In the genomic region with DNA sequence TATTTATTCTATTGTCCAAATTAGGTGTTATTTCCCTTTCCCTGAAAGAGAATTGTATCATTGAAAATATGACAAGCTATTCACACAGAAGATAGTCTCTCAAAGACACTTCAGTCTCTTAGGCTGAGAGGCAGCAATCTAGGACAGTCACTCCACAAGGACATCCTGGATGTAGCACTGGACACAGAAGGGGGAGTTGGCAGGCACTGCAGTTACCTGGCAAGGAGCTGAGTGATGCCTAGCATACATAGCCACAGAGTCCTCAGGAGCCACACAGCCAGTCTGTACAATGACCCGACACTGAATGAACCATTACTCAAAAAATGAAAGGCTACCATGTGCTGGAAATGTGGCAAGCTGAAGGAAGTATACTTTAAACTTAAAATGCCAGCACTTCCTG, we compare ENCODE assay signal across 27 mouse cellular contexts. TPM values are rescaled to one million over a fixed set of nuclear protein-coding genes. Genes with fewer than 3 reads are reported as not detected.
DNase-seq lines count a peak whose midpoint lies in the region; ATAC-seq lines count a peak whose summit lies in the region.
"Had no signal": no experiment of that assay in that cellular context is flagged by ENCODE, and none has a peak within 500 bp of the region (broad histone marks: within the 10 kb centered on the region; RNA-seq: fewer than 3 reads in every experiment).

No protein-coding gene starts in this region.

- no peak overlapping the region for H3K9ac ChIP-seq in forebrain, embryonic 15.5 days (replicated peaks)
- H3K9ac ChIP-seq: forebrain, embryonic 13.5 days; forebrain, postnatal 0 days; heart, embryonic 12.5 days; heart, embryonic 15.5 days; hindbrain, embryonic 13.5 days; intestine, embryonic 15.5 days had no signal

- H3K36me3 ChIP-seq in embryonic facial prominence, embryonic 10.5 days (replicated peaks) = peaks cover 97% of the 10 kb centered on the region
- H3K36me3 ChIP-seq in forebrain, embryonic 15.5 days = peaks cover 82% of the 10 kb centered on the region

- peak; percentile 61 for DNase-seq in brain, adult 2 months (ENCODE audit: low read depth, low spot score)
- DNase-seq in cerebellum, adult 11-12 months = peak; percentile 36
- DNase-seq in cerebellum, adult 9-10 months = peak; percentile 51
- peak; percentile 82 to 85 for DNase-seq in cerebellum, postnatal 14 days
- DNase-seq in embryonic facial prominence, embryonic 10.5 days (ENCODE audit: low spot score) = no peak
- no peak for DNase-seq in frontal cortex, postnatal 25 days (ENCODE audit: low spot score in 2 of 2)
- no peak for DNase-seq in thymus, postnatal 14 days
- DNase-seq: adrenal gland, postnatal 10 days; adrenal gland, postnatal 36 days; embryo, embryonic 11 days; forebrain, postnatal 0 days; gastrocnemius, postnatal 25 days; heart, adult 18-20 months; heart, postnatal 10 days; heart, postnatal 36 days; kidney, adult 11 months; kidney, adult 8-10 months had no signal

- no peaks in the 10 kb centered on the region for H3K9me3 ChIP-seq in embryonic facial prominence, embryonic 10.5 days
- H3K9me3 ChIP-seq in forebrain, embryonic 15.5 days = no peaks in the 10 kb centered on the region
- H3K9me3 ChIP-seq: forebrain, embryonic 10.5 days; forebrain, embryonic 13.5 days; heart, embryonic 12.5 days; heart, embryonic 15.5 days; hindbrain, embryonic 10.5 days; hindbrain, embryonic 13.5 days; intestine, embryonic 15.5 days had no signal

- no peak overlapping the region for H3K27ac ChIP-seq in embryonic facial prominence, embryonic 10.5 days (replicated peaks)
- H3K27ac ChIP-seq in forebrain, embryonic 15.5 days (replicated peaks) = no peak overlapping the region
- H3K27ac ChIP-seq: forebrain, embryonic 10.5 days; forebrain, embryonic 13.5 days; heart, embryonic 15.5 days; hindbrain, embryonic 10.5 days; hindbrain, embryonic 13.5 days; intestine, embryonic 15.5 days had no signal

- 93% methylated on average over 1 of the region's 1 CpGs for WGBS in embryonic facial prominence, embryonic 10.5 days
- WGBS in forebrain, embryonic 15.5 days = 96% methylated on average over 1 of the region's 1 CpGs

- H3K4me3 ChIP-seq in embryonic facial prominence, embryonic 10.5 days = no peak overlapping the region
- H3K4me3 ChIP-seq in forebrain, embryonic 15.5 days = no peak overlapping the region
- H3K4me3 ChIP-seq: forebrain, embryonic 10.5 days; forebrain, embryonic 13.5 days; heart, embryonic 12.5 days; heart, embryonic 15.5 days; hindbrain, embryonic 10.5 days; hindbrain, embryonic 13.5 days; intestine, embryonic 15.5 days had no signal

- H3K27me3 ChIP-seq in embryonic facial prominence, embryonic 10.5 days (replicated peaks; ENCODE audit: low read depth, poor library complexity, severe bottlenecking) = no peaks in the 10 kb centered on the region
- H3K27me3 ChIP-seq in forebrain, embryonic 15.5 days = no peaks in the 10 kb centered on the region
- H3K27me3 ChIP-seq: forebrain, embryonic 13.5 days; heart, embryonic 12.5 days; heart, embryonic 15.5 days; hindbrain, embryonic 13.5 days; intestine, embryonic 15.5 days had no signal

- no peak overlapping the region for H3K4me2 ChIP-seq in forebrain, embryonic 15.5 days (replicated peaks)
- H3K4me2 ChIP-seq: forebrain, embryonic 13.5 days; heart, embryonic 12.5 days; heart, embryonic 15.5 days; hindbrain, embryonic 13.5 days; intestine, embryonic 15.5 days had no signal

- H3K4me1 ChIP-seq in embryonic facial prominence, embryonic 10.5 days = no peaks in the 10 kb centered on the region
- no peaks in the 10 kb centered on the region for H3K4me1 ChIP-seq in forebrain, embryonic 15.5 days
- H3K4me1 ChIP-seq: forebrain, embryonic 10.5 days; forebrain, embryonic 13.5 days; heart, embryonic 12.5 days; heart, embryonic 15.5 days; hindbrain, embryonic 10.5 days; hindbrain, embryonic 13.5 days; intestine, embryonic 15.5 days had no signal

- no peak for ATAC-seq in forebrain, embryonic 15.5 days (replicated peaks)
- ATAC-seq: CD4-positive, CD25-positive, alpha-beta regulatory T cell, adult 4 months; forebrain, embryonic 13.5 days; forebrain, postnatal 0 days; hindbrain, embryonic 16.5 days; intestine, embryonic 15.5 days had no signal

RNA-seq across cellular contexts. Expression of a gene that starts 35.9 kb away (rescaled TPM):
- 23.6 and 25.2 TPM in 2 replicates for polyA plus RNA-seq in embryonic facial prominence, embryonic 10.5 days (2016; fragmentation: Nextera tagmentation; extraction: Ambion mirVana)
- 31.3 and 31.4 TPM in 2 replicates for polyA plus RNA-seq in forebrain, embryonic 15.5 days (2015; fragmentation: Nextera tagmentation; extraction: Ambion mirVana)

Comparison
In these comparisons a context has a peak if more than half of its experiments do, and no peak if none do; other contexts are left out.
1. DNase-seq: peak in brain, adult 2 months (single experiment), cerebellum, adult 11-12 months (single experiment), cerebellum, adult 9-10 months (single experiment) and cerebellum, postnatal 14 days (2 of 2); none in embryonic facial prominence, embryonic 10.5 days (single experiment), frontal cortex, postnatal 25 days (0 of 2) and thymus, postnatal 14 days (single experiment).